Mouse (Mus musculus) limb, embryonic 15.5 days (tissue): Measurements from ENCODE around the gene Tmc5. TPM values are rescaled to one million over a fixed set of nuclear protein-coding genes. Genes with fewer than 3 reads are reported as not detected.

Experiments
- ATAC-seq: fragments of 200-750 bp; cut with Nextera tagmentation; 2 replicates; pipeline ENCODE4 v1.8.0; 2017; ENCODE audit warnings: low read depth, moderate TSS enrichment; ENCODE audit not compliant: insufficient number of reproducible peaks, low FRiP score, low TSS enrichment
- H3K27ac ChIP-seq: fragments of 300-500 bp; sonication (generic); 2 replicates; pipeline ENCODE4 v1.5.1; 2015; ENCODE audit warnings: moderate library complexity, mild to moderate bottlenecking, inconsistent platforms
- H3K27me3 ChIP-seq: fragments of 300-500 bp; sonication (generic); 2 replicates; pipeline ENCODE4 v1.6.1; 2015; ENCODE audit warnings: inconsistent platforms
- H3K36me3 ChIP-seq: fragments of 300-500 bp; sonication (generic); 2 replicates; pipeline ENCODE4 v1.6.1; 2015; ENCODE audit warnings: inconsistent platforms
- H3K4me1 ChIP-seq: fragments of 300-500 bp; sonication (generic); 2 replicates; pipeline ENCODE4 v1.6.1; 2015; ENCODE audit warnings: inconsistent platforms
- H3K4me2 ChIP-seq: fragments of 300-500 bp; sonication (generic); 2 replicates; pipeline ENCODE4 v1.6.1; 2015; ENCODE audit warnings: mild to moderate bottlenecking, inconsistent platforms
- H3K4me3 ChIP-seq: fragments of 300-500 bp; sonication (generic); 2 replicates; pipeline ENCODE4 v1.5.1; 2015; ENCODE audit warnings: mild to moderate bottlenecking, inconsistent platforms
- H3K9ac ChIP-seq: fragments of 300-500 bp; sonication (generic); 2 replicates; pipeline ENCODE4 v1.6.1; 2015; ENCODE audit warnings: inconsistent platforms
- H3K9me3 ChIP-seq: fragments of 300-500 bp; sonication (generic); 2 replicates; pipeline ENCODE4 v1.6.1; 2016; ENCODE audit warnings: inconsistent platforms
- WGBS: fragments of 180-500 bp; shearing (Covaris S2); methylation state at CpG from one replicate; pipeline ENCODE4 v1.1.7; 2015; 5-methylcytosine and 5-hydroxymethylcytosine counted together
- polyA plus RNA-seq: library from polyadenylated mRNA; unstranded; fragments of >200 nt; fragmentation: Nextera tagmentation; extraction: Ambion mirVana; gene quantifications from 2 replicates; pipeline ENCODE4 v1.2.1, GENCODE M21; 2015

Tmc5 gene
- polyA plus RNA-seq, 1 experiment from 2014 or later: 0.24 TPM

- H3K4me1 ChIP-seq: no peaks in the 10 kb centered on the region
- H3K9ac ChIP-seq: no peak overlapping the region
- H3K4me2 ChIP-seq: no peak overlapping the region
- no peak overlapping the region for H3K27ac ChIP-seq
- 65% methylated on average over 8 of the region's 8 CpGs for WGBS
- no peak for ATAC-seq
- no peaks in the 10 kb centered on the region for H3K9me3 ChIP-seq
- H3K36me3 ChIP-seq: no peaks in the 10 kb centered on the region
- H3K27me3 ChIP-seq: no peaks in the 10 kb centered on the region
- H3K4me3 ChIP-seq: no peak overlapping the region
Measured at GRCm38 (mm10) chr7:118611933-118612332, 14.8 kb downstream of the Tmc5 start.

GRCm38 (mm10) chr7:118614076-118614475 is 17.0 kb downstream of the Tmc5 start:
- H3K4me1 ChIP-seq: no peaks in the 10 kb centered on the region
- no peaks in the 10 kb centered on the region for H3K9me3 ChIP-seq
- no peaks in the 10 kb centered on the region for H3K27me3 ChIP-seq
- no peak for ATAC-seq
- no peak overlapping the region for H3K9ac ChIP-seq
- WGBS: 71% methylated on average over 13 of the region's 13 CpGs
- H3K4me2 ChIP-seq: no peak overlapping the region
- H3K27ac ChIP-seq: no peak overlapping the region
- no peaks in the 10 kb centered on the region for H3K36me3 ChIP-seq
- H3K4me3 ChIP-seq: no peak overlapping the region

GRCm38 (mm10) chr7:118618104-118618503 is 21.0 kb downstream of the Tmc5 start:
- Histone ChIP-seq H3K9me3 (no peaks in the 10 kb centered on the region), H3K4me1 (no peaks in the 10 kb centered on the region), H3K9ac (no peak overlapping the region), H3K4me3 (no peak overlapping the region), H3K27ac (no peak overlapping the region), H3K27me3 (no peaks in the 10 kb centered on the region), H3K4me2 (no peak overlapping the region), H3K36me3 (no peaks in the 10 kb centered on the region)
- no peak for ATAC-seq
- WGBS: 63% methylated on average over 5 of the region's 5 CpGs

GRCm38 (mm10) chr7:118620243-118620906 is 23.3 kb downstream of the Tmc5 start:
- ATAC-seq: no peak
- no peaks in the 10 kb centered on the region for H3K36me3 ChIP-seq
- no peak overlapping the region for H3K9ac ChIP-seq
- no peak overlapping the region for H3K27ac ChIP-seq
- no peaks in the 10 kb centered on the region for H3K27me3 ChIP-seq
- H3K4me2 ChIP-seq: no peak overlapping the region
- 92% methylated on average over 7 of the region's 7 CpGs for WGBS
- H3K9me3 ChIP-seq: no peaks in the 10 kb centered on the region
- H3K4me3 ChIP-seq: no peak overlapping the region
- no peaks in the 10 kb centered on the region for H3K4me1 ChIP-seq

GRCm38 (mm10) chr7:118621094-118621493 is 24.0 kb downstream of the Tmc5 start:
- H3K27me3 ChIP-seq: no peaks in the 10 kb centered on the region
- ATAC-seq: no peak
- H3K4me1 ChIP-seq: no peaks in the 10 kb centered on the region
- WGBS: 79% methylated on average over 6 of the region's 6 CpGs
- no peak overlapping the region for H3K9ac ChIP-seq
- no peak overlapping the region for H3K4me2 ChIP-seq
- H3K9me3 ChIP-seq: no peaks in the 10 kb centered on the region
- no peaks in the 10 kb centered on the region for H3K36me3 ChIP-seq
- no peak overlapping the region for H3K4me3 ChIP-seq
- no peak overlapping the region for H3K27ac ChIP-seq

GRCm38 (mm10) chr7:118627550-118628298 is 30.6 kb downstream of the Tmc5 start:
- no peak for ATAC-seq
- H3K36me3 ChIP-seq: no peaks in the 10 kb centered on the region
- H3K27ac ChIP-seq: no peak overlapping the region
- H3K9ac ChIP-seq: no peak overlapping the region
- no peaks in the 10 kb centered on the region for H3K27me3 ChIP-seq
- H3K4me2 ChIP-seq: no peak overlapping the region
- no peak overlapping the region for H3K4me3 ChIP-seq
- H3K4me1 ChIP-seq: no peaks in the 10 kb centered on the region
- 74% methylated on average over 12 of the region's 13 CpGs for WGBS
- no peaks in the 10 kb centered on the region for H3K9me3 ChIP-seq

GRCm38 (mm10) chr7:118633094-118633493 is 36.0 kb downstream of the Tmc5 start:
- no peaks in the 10 kb centered on the region for H3K9me3 ChIP-seq
- no peaks in the 10 kb centered on the region for H3K4me1 ChIP-seq
- H3K27ac ChIP-seq: no peak overlapping the region
- WGBS: 85% methylated on average over 9 of the region's 9 CpGs
- ATAC-seq: no peak
- H3K4me3 ChIP-seq: no peak overlapping the region
- no peaks in the 10 kb centered on the region for H3K36me3 ChIP-seq
- H3K4me2 ChIP-seq: no peak overlapping the region
- no peaks in the 10 kb centered on the region for H3K27me3 ChIP-seq
- H3K9ac ChIP-seq: no peak overlapping the region

GRCm38 (mm10) chr7:118633951-118634350 is 36.9 kb downstream of the Tmc5 start:
- H3K27me3 ChIP-seq: no peaks in the 10 kb centered on the region
- WGBS: 82% methylated on average over 7 of the region's 7 CpGs
- H3K4me3 ChIP-seq: no peak overlapping the region
- H3K9ac ChIP-seq: no peak overlapping the region
- H3K4me1 ChIP-seq: no peaks in the 10 kb centered on the region
- no peaks in the 10 kb centered on the region for H3K9me3 ChIP-seq
- ATAC-seq: no peak
- no peaks in the 10 kb centered on the region for H3K36me3 ChIP-seq
- H3K27ac ChIP-seq: no peak overlapping the region
- H3K4me2 ChIP-seq: no peak overlapping the region

DNA sequence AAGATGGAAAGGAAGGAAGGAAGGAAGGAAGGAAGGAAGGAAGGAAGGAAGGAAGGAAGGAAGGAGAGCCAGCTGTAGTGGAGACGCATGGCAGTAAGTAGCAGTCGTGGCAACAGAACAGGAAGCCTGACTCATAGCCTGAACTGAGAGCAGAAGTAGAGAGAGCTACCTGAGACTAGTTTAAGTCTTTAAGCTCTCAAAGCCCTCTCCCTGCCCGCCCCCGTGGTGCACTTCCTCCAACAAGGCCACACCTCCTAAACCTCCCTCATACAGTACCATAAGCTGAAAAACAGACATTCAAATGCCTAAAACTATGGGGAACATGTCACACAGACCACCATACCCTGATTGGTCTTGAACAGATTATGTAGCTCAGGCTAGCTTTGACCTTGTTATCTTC is 40.4 kb downstream of the Tmc5 start:
- WGBS: 52% methylated on average over 4 of the region's 4 CpGs
- H3K4me1 ChIP-seq: no peaks in the 10 kb centered on the region
- ATAC-seq: no peak
- no peaks in the 10 kb centered on the region for H3K9me3 ChIP-seq
- no peak overlapping the region for H3K4me2 ChIP-seq
- no peak overlapping the region for H3K27ac ChIP-seq
- no peak overlapping the region for H3K4me3 ChIP-seq
- H3K36me3 ChIP-seq: no peaks in the 10 kb centered on the region
- no peaks in the 10 kb centered on the region for H3K27me3 ChIP-seq
- no peak overlapping the region for H3K9ac ChIP-seq

- Histone ChIP-seq H3K4me2 (no peak overlapping the region), H3K4me1 (no peaks in the 10 kb centered on the region), H3K27ac (no peak overlapping the region), H3K27me3 (no peaks in the 10 kb centered on the region), H3K9ac (no peak overlapping the region), H3K4me3 (no peak overlapping the region), H3K9me3 (no peaks in the 10 kb centered on the region), H3K36me3 (no peaks in the 10 kb centered on the region)
- ATAC-seq: no peak
- 85% methylated on average over 1 of the region's 1 CpGs for WGBS
Measured at GRCm38 (mm10) chr7:118646237-118646636, 49.1 kb downstream of the Tmc5 start.

DNA sequence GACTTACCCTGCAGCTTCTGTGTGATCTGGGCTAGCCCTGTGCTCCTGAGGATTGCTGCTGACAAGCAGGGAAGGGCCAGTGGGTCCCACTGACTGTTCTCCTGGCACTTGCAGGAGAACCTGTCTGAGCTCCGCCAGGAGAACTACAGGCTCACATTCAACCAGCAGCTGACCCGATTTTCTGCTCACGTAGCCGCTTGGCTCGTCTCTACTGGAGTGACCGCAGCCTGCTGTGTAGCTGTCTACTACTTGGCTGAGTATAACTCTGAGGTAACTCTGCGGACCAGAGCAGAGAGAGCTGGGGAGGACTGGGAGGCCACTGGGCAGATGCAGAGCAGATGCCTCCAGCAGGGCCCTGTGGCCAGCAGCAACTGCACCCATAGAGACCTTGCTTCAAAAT is 52.2 kb downstream of the Tmc5 start:
- Histone ChIP-seq H3K4me2 (no peak overlapping the region), H3K4me3 (no peak overlapping the region), H3K27me3 (no peaks in the 10 kb centered on the region), H3K9ac (no peak overlapping the region), H3K36me3 (no peaks in the 10 kb centered on the region), H3K9me3 (no peaks in the 10 kb centered on the region), H3K27ac (no peak overlapping the region), H3K4me1 (no peaks in the 10 kb centered on the region)
- 77% methylated on average over 7 of the region's 7 CpGs for WGBS
- no peak for ATAC-seq

GRCm38 (mm10) chr7:118650119-118650518 is 53.0 kb downstream of the Tmc5 start:
- no peaks in the 10 kb centered on the region for H3K36me3 ChIP-seq
- H3K27me3 ChIP-seq: no peaks in the 10 kb centered on the region
- H3K4me2 ChIP-seq: no peak overlapping the region
- no peak for ATAC-seq
- H3K9me3 ChIP-seq: no peaks in the 10 kb centered on the region
- no peak overlapping the region for H3K9ac ChIP-seq
- no peaks in the 10 kb centered on the region for H3K4me1 ChIP-seq
- 82% methylated on average over 4 of the region's 4 CpGs for WGBS
- H3K4me3 ChIP-seq: no peak overlapping the region
- H3K27ac ChIP-seq: no peak overlapping the region
